In genomic region chr3:108368721-108369120, GRCm38 (mm10) we compare ENCODE assay signal across 17 mouse cellular contexts. TPM values are rescaled to one million over a fixed set of nuclear protein-coding genes. Genes with fewer than 3 reads are reported as not detected.
"Had no signal": no experiment of that assay in that cellular context is flagged by ENCODE, and none has a peak within 500 bp of the region (broad histone marks: within the 10 kb centered on the region; RNA-seq: fewer than 3 reads in every experiment).

No protein-coding gene starts in this region.

- H3K9me3 ChIP-seq: limb, embryonic 12.5 days; megakaryocyte, embryonic 14.5 days; midbrain, embryonic 12.5 days; neural tube, embryonic 13.5 days; stomach, embryonic 15.5 days had no signal

- H3K27me3 ChIP-seq: limb, embryonic 12.5 days; midbrain, embryonic 12.5 days; neural tube, embryonic 13.5 days; stomach, embryonic 15.5 days had no signal

- ATAC-seq: midbrain, embryonic 16.5 days had no signal

- H3K27ac ChIP-seq: layer of hippocampus, adult 2 months; limb, embryonic 12.5 days; midbrain, embryonic 12.5 days; neural tube, embryonic 13.5 days; stomach, embryonic 15.5 days had no signal

- H3K4me3 ChIP-seq: layer of hippocampus, adult 2 months; limb, embryonic 12.5 days; megakaryocyte, embryonic 14.5 days; midbrain, embryonic 12.5 days; neural tube, embryonic 13.5 days; stomach, embryonic 15.5 days had no signal

- DNase-seq: kidney, adult 18-20 months; kidney, postnatal 10 days; kidney, postnatal 4 days; lung, adult 18-20 months; lung, postnatal 36 days; right cerebral cortex, postnatal 14 days; thymus, adult 2 months; thymus, postnatal 25 days had no signal

- H3K4me2 ChIP-seq: limb, embryonic 12.5 days; midbrain, embryonic 12.5 days; neural tube, embryonic 13.5 days; stomach, embryonic 15.5 days had no signal

- H3K36me3 ChIP-seq: limb, embryonic 12.5 days; midbrain, embryonic 12.5 days; neural tube, embryonic 13.5 days; stomach, embryonic 15.5 days had no signal

- H3K9ac ChIP-seq: limb, embryonic 12.5 days; midbrain, embryonic 12.5 days; neural tube, embryonic 13.5 days; stomach, embryonic 15.5 days had no signal

RNA-seq across cellular contexts. Expression of gene Mybphl, which starts 4.0 kb away (rescaled TPM):
- polyA plus RNA-seq: kidney, embryonic 14.5 days; limb, embryonic 12.5 days; midbrain, embryonic 12.5 days; midbrain, embryonic 16.5 days; neural tube, embryonic 13.5 days; stomach, embryonic 15.5 days; urinary bladder, adult 2 months had no signal
